Mouse (Mus musculus) stomach, postnatal 0 days (tissue): Measurements from ENCODE around the gene Slc25a4.
A peak's percentile ranks its signal among the peaks of the same experiment; 100 is the strongest.

ENCODE experiments used
- CTCF ChIP-seq: IDR thresholded peaks from 2 replicates; pipeline ENCODE4 v1.5.1; 2016; ENCODE audit warnings: antibody characterized with exemption, low read depth, mild to moderate bottlenecking, moderate library complexity
- EP300 ChIP-seq: optimal IDR thresholded peaks from 2 replicates; pipeline ENCODE3; 2016; ENCODE audit warnings: antibody characterized with exemption

- TF ChIP-seq CTCF (peak; percentile 49), EP300 (no peak)
These were observed 8.7 kb downstream of the Slc25a4 start for GRCm38 (mm10) chr8:46202350-46202749.
